Mouse (Mus musculus) CD8-positive naive resting alpha-beta T cell, adult 2 months (primary cell): ENCODE measurements around the gene Wdr78.

ENCODE experiments used
- DNase-seq, 2 experiments: peaks; one replicate each; pipeline ENCODE4 v3.0.0; 2022; ENCODE audit warnings: low read depth in 2 of 2, low spot score in 2 of 2

Wdr78 gene

GRCm38 (mm10) chr4:103114184-103115111 is at the start of gene Wdr78, which contains the start of gene Mier1:
Gene Wdr78, minus strand, starts transcription at chr4:103114555.
Gene Mier1, plus strand, starts transcription at chr4:103114390.
- peak; percentile 90 to 94 for DNase-seq

GRCm38 (mm10) chr4:103158781-103159180 is 44.4 kb upstream of the Wdr78 start:
- DNase-seq, result no peak

DNA sequence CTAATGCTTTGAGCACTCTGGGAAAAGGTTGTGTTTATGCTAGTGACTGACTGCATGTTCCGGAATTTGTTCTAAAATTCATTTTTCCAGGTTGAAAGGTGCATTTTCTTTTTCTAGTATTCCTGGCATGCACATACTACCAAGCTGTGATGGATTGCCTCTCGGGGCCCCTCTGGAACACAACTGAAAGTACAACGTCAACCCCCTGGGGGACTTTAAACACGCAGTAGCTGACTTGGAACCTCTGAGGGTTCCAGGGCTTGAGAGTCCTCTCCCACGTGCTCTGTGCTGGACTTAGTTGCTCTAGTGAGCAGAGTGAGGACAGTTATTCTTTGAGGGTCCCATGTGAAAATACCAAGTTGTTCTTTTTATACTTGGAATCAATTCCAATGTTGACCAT is 37.6 kb upstream of the Wdr78 start:
- no peak for DNase-seq

- peak; percentile 67 to 73 for DNase-seq
These were observed 32.0 kb upstream of the Wdr78 start for GRCm38 (mm10) chr4:103146339-103146738.

DNA sequence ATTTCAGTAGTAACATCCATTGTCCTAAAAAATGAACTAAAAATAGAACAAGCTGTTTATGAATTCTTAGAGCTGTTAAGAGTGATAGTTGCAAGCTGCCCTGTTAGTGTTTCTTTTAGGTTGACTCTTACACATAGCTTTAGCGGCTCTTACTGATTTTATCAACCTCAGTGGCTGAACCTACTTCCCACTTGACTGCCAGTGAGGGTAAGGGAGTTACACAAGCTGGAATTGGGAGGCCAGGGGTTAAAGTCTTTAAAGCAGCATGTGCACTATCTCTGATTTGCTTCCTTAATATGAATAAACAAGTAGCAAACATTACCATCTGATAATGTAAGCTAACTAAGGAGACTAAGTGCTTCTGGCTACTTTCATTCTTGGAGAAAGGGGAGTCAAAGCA is 22.6 kb upstream of the Wdr78 start:
- DNase-seq, result no peak

GRCm38 (mm10) chr4:103126533-103126932 is 12.2 kb upstream of the Wdr78 start:
- no peak for DNase-seq

DNA sequence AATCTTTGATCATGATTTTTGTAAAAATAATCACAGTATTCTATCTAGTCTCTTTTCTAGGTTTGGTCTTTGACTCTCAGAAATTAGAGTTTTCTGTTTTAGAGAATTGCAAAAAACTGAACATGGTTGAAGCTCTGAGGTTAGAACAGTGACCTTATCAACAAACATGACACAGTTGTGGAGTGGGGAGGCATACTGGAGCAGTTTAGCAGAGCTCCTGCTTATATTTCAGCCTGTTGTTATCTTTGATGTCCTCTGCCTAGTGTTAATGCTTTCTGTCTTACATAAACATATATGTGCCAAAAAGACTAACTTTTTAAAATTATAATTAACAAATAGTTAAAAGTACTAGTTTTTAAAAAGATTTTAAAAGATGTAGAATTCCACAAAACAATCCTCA is 9.3 kb upstream of the Wdr78 start:
- no peak for DNase-seq

DNA sequence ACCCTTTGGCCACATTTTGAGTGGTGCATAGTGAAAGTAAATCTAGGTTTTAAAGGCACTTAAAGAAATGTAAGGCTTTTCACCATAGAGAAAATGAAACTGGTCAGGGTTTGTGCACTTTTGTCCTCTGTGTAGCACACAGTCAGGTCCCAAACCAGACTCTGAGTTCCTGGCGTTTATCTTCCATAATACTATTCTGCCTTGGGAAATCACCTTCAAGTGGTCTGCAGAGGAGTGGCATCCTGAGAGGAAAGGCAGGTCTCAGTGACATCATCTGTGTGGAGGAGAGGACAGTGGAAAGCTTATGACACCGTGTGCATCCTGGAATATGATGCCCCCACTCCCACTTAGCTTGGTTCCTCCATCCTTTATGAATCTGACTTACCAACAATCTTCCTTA is 8.7 kb upstream of the Wdr78 start:
- DNase-seq, result no peak

- DNase-seq, result no peak
These were observed 6.6 kb upstream of the Wdr78 start for GRCm38 (mm10) chr4:103120874-103121389.

DNA sequence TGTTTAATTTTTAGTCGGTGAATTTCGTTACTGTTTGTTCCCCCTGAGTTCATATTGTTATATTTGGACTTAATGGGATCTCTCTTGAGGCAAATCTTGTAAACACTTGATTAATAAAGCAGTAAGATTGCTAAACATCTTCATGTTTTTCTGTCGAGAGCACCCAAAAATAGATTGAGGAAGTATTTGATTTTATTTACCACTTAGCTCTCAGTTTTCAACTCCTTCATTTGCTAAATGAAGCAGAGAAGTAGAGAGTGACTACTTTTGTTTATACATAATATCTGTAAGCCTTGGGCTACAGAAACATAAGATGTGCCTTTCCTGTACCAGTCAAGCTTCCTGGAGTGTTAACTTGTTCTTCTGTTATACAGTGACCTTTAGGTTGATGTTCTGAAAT is 6.0 kb upstream of the Wdr78 start:
- no peak for DNase-seq

GRCm38 (mm10) chr4:103120028-103120384 is 5.7 kb upstream of the Wdr78 start:
- no peak for DNase-seq

DNA sequence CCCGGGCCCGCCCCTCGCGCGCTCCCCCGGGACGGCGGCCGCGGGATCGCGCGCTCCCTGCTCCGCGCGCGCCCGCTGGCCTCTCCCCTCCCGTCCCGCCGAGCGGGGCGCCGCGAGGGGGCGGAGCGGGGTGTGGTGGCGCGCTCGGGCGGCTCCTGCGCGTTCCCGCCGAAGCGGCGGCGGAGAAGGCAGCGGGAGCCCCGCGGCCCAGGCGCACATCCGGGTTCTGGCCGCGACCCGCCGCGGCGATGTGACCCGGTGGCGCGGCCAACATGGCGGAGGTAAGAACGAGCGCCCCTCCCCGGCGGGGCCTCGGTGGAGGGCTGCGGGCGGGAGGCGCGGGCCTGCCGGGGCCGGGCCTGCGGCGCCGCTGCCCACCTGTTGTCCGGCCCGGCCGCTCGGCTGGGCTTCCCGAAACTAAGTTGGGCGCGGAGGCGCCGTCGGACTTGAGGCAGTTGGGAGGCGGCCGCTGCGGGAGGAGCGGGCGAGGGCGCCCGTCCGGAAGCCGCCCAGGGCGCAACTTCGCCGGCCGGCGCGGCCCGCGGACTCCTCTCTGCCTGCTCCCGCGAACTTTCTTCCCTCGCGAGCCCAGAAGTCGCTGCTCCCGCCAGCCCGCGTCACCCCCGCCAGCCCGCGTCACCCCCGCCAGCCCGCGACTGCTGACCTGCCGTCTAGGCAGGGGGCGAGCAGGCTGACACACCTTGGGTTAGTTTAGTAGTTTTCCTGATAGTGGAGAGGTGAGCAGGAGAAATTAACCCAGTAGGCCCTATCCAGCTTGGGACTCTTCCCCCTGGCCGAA is 5.1 kb upstream of the Wdr78 start:
- peak; percentile 59 to 62 for DNase-seq

DNA sequence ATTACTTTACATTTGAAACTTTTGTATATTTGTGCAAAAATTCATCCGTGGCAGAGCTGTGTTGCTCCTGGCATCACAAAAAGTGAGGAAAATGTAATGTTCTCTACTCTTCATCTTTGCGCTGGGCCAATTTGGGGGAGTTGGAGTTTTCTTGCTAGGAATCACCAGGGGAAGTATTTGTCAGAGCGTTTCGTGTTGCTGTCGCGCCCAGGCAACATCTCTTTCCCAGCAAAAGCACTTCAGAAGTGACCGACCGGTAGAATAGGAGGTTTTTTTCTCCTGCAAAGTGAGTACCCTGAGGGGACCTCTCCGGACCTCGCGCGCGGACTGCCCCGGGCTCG is 4.5 kb upstream of the Wdr78 start:
- no peak for DNase-seq

DNA sequence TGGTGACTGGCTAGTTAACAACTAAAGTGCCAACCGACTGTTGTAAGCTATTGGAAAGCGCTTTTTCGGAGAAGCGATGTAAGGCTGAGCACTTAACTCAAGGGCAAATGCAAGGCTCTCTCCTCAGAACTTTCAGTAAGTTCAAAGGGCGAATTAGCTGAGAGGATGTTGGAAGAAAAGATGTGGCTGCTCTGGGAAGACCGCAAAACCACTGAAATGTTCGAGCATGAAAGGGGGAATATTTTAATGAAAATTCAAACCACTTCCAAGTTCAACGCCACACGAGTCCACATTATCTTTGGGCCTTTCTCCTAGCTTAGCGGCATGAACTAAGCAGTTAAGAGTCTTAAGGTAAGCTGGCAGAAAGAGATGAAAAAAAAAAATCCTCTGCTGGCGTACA is 953 bp downstream of the Wdr78 start:
- peak in 1 of 2 experiments; percentile 11 for DNase-seq

- no peak for DNase-seq
These were observed 1.7 kb downstream of the Wdr78 start for GRCm38 (mm10) chr4:103112651-103113050.

- no peak for DNase-seq
These were observed 15.8 kb downstream of the Wdr78 start for GRCm38 (mm10) chr4:103098532-103098931.

- DNase-seq, result no peak
These were observed 18.4 kb downstream of the Wdr78 start for GRCm38 (mm10) chr4:103095921-103096320.

DNA sequence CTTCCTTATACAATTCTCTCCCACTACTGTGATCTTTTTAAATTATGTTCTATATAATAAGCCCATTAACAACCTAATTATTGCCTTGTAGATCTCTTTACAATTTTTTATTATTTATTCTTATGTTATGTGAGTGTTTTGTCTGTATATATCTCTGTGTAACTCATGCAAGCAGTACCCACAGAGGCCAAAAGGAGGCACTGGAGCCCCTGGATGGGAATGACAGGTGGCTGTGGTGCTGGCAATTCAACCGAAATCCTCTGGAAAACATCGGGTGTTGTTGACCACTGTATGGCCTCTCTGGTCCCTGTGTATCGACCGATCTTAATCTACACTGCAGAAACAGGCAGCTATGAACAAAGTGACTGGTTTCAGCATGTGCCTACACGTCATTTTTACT is 29.1 kb downstream of the Wdr78 start:
- no peak for DNase-seq

DNA sequence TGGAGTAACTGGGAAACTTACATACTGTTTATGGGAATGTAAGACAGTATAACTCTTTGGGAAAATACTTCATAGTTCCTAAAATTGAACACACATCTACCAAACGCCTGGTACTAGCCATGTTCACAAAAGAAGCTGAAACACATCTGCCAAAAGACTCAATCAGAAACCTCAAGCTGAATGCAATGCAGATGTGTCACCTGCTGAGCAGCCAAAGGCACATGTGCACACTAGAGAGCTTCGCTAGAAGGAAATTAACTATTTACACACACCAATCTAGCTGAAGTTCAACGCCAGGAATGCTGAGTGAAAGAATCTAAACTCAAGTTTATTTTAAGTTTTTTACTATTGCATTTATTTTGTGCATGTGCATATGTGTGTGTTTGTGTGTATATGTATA is 43.7 kb downstream of the Wdr78 start:
- DNase-seq, result no peak

- DNase-seq, result no peak
These were observed 46.3 kb downstream of the Wdr78 start for GRCm38 (mm10) chr4:103067906-103068655.

DNA sequence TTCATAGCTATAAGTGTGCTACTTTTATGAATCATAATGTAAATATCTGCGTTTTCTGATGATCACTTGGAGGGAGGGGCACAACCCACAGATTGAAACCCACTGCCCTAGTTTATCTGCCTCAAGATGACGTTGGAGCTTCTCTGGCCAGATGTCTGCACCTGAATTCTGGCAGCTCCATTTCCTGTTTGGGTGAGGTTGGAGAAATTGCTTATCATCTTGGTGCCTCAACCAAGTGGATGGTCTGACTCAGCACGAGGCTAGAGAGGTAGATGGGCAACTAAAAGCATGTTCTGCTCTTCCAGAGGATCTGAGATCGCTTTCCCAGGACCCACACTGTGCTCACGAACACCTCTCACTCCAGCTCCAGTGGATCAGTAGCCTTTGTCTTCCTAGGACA is 49.4 kb downstream of the Wdr78 start:
- DNase-seq, result no peak
